In the genomic region with DNA sequence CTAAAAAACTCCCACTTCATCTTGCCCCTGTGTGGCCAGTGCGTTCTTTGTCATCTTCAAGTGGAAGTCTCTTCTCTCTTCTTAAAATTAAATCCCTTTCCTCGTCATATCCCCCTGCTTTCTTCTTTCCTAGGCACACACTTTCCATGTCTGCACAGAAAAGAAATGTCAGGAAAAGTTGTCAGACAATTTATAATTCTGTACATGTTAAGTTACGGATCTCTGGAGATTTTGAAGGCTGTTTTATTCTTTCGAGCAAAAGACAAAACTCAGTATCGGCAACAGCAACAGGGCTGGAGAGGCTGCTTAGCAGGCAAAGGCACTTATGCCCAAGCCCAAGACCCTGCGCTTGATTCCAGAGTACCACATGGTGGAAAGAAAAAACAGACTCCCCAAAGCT, we compare ENCODE assay signal across 8 mouse cellular contexts.
A peak's percentile ranks its signal among the peaks of the same experiment; 100 is the strongest.
DNase-seq lines count a peak whose midpoint lies in the region; ATAC-seq and TF ChIP-seq lines count a peak whose summit lies in the region.

No protein-coding gene starts in this region.

- no peak for ATAC-seq in heart, embryonic 15.5 days (replicated peaks; ENCODE audit: insufficient number of reproducible peaks, insufficient read depth, low FRiP score, low read depth)
- no peak; the same call in 1 of the 2 replicates for ATAC-seq in embryonic facial prominence, embryonic 12.5 days (ENCODE audit: insufficient number of reproducible peaks, insufficient read depth, low FRiP score, low TSS enrichment)
- 0 out of 2 replicates have a peak, but pooled peaks have one; percentile 8 for ATAC-seq in hindbrain, postnatal 0 days
- no peak for ATAC-seq in midbrain, embryonic 14.5 days (ENCODE audit: low FRiP score, low TSS enrichment)
- ATAC-seq in inflammation-experienced regulatory T-cells, adult 6 months, result no peak

- H3K4me1 ChIP-seq in heart, embryonic 15.5 days (replicated peaks), result peaks cover 16% of the 10 kb centered on the region
- peaks cover 8% of the 10 kb centered on the region; the same call in 1 of the 2 replicates for H3K4me1 ChIP-seq in embryonic facial prominence, embryonic 12.5 days
- 0 out of 2 replicates have a peak, but pooled peaks cover 3% of the 10 kb centered on the region for H3K4me1 ChIP-seq in hindbrain, postnatal 0 days (ENCODE audit: insufficient read depth, low read length)
- peaks cover 15% of the 10 kb centered on the region for H3K4me1 ChIP-seq in midbrain, embryonic 14.5 days (ENCODE audit: control insufficient read depth, insufficient read depth, low read length)

- no peaks in the 10 kb centered on the region for H3K9me3 ChIP-seq in heart, embryonic 15.5 days (replicated peaks)
- no peaks in the 10 kb centered on the region for H3K9me3 ChIP-seq in embryonic facial prominence, embryonic 12.5 days
- H3K9me3 ChIP-seq in hindbrain, postnatal 0 days (ENCODE audit: low read length), result no peaks in the 10 kb centered on the region
- no peaks in the 10 kb centered on the region for H3K9me3 ChIP-seq in midbrain, embryonic 14.5 days (ENCODE audit: control insufficient read depth, low read length)

- H3K36me3 ChIP-seq in heart, embryonic 15.5 days, result no peaks in the 10 kb centered on the region
- no peaks in the 10 kb centered on the region for H3K36me3 ChIP-seq in embryonic facial prominence, embryonic 12.5 days
- H3K36me3 ChIP-seq in hindbrain, postnatal 0 days (ENCODE audit: insufficient read depth, low read length), result no peaks in the 10 kb centered on the region
- no peaks in the 10 kb centered on the region for H3K36me3 ChIP-seq in midbrain, embryonic 14.5 days (ENCODE audit: control insufficient read depth, insufficient read depth, low read length)

- peak overlapping the region; percentile 85 for H3K4me2 ChIP-seq in heart, embryonic 15.5 days
- peak overlapping the region; percentile 87 for H3K4me2 ChIP-seq in embryonic facial prominence, embryonic 12.5 days (replicated peaks)
- peak overlapping the region; percentile 84 for H3K4me2 ChIP-seq in hindbrain, postnatal 0 days (ENCODE audit: low read depth, low read length)
- H3K4me2 ChIP-seq in midbrain, embryonic 14.5 days (ENCODE audit: low read length), result peak overlapping the region; percentile 90

- H3K27ac ChIP-seq in heart, embryonic 15.5 days, result no peak overlapping the region
- H3K27ac ChIP-seq in embryonic facial prominence, embryonic 12.5 days, result no peak overlapping the region
- H3K27ac ChIP-seq in hindbrain, postnatal 0 days, result peak overlapping the region; percentile 57; the same call in 1 of the 2 replicates
- peak overlapping the region; percentile 75 for H3K27ac ChIP-seq in midbrain, embryonic 14.5 days (replicated peaks; ENCODE audit: low read depth, low read length)

- peak overlapping the region; percentile 46 for H3K4me3 ChIP-seq in heart, embryonic 15.5 days
- no peak overlapping the region for H3K4me3 ChIP-seq in embryonic facial prominence, embryonic 12.5 days
- H3K4me3 ChIP-seq in hindbrain, postnatal 0 days (ENCODE audit: low read length), result peak overlapping the region; percentile 37
- H3K4me3 ChIP-seq in midbrain, embryonic 14.5 days (replicated peaks; ENCODE audit: low read depth, low read length), result peak overlapping the region; percentile 42; the same call in 1 of the 2 replicates

- DNase-seq in heart, adult 8-10 months (ENCODE audit: low spot score), result no peak
- DNase-seq in hindbrain, postnatal 0 days (ENCODE audit: low spot score), result no peak
- DNase-seq in midbrain, embryonic 14.5 days, result peak; percentile 41
- DNase-seq in adrenal gland, postnatal 25 days, result no peak
- DNase-seq in right cerebral cortex, postnatal 10 days (ENCODE audit: low spot score in 2 of 2), result no peak

- no peaks in the 10 kb centered on the region for H3K27me3 ChIP-seq in heart, embryonic 15.5 days
- peaks cover 8% of the 10 kb centered on the region for H3K27me3 ChIP-seq in embryonic facial prominence, embryonic 12.5 days
- H3K27me3 ChIP-seq in hindbrain, postnatal 0 days (ENCODE audit: insufficient read depth, low read length), result no peaks in the 10 kb centered on the region
- no peaks in the 10 kb centered on the region for H3K27me3 ChIP-seq in midbrain, embryonic 14.5 days (ENCODE audit: control insufficient read depth, insufficient read depth, low read length)

- no peak for TF ChIP-seq CTCF in hindbrain, postnatal 0 days (IDR thresholded peaks at IDR 0.05; ENCODE audit: low read depth)

- peak overlapping the region; percentile 46; the same call in 1 of the 2 replicates for H3K9ac ChIP-seq in heart, embryonic 15.5 days
- no peak overlapping the region for H3K9ac ChIP-seq in embryonic facial prominence, embryonic 12.5 days
- H3K9ac ChIP-seq in hindbrain, postnatal 0 days (replicated peaks; ENCODE audit: low read length), result peak overlapping the region; percentile 49; the same call in 1 of the 2 replicates
- H3K9ac ChIP-seq in midbrain, embryonic 14.5 days (replicated peaks; ENCODE audit: low read length), result peak overlapping the region; percentile 53; the same call in 1 of the 2 replicates

- WGBS in heart, embryonic 15.5 days, result 34% methylated on average over 6 of the region's 6 CpGs
- 22% methylated on average over 6 of the region's 6 CpGs for WGBS in embryonic facial prominence, embryonic 12.5 days
- 11% methylated on average over 6 of the region's 6 CpGs for WGBS in hindbrain, postnatal 0 days
- WGBS in midbrain, embryonic 14.5 days, result 13% methylated on average over 6 of the region's 6 CpGs

Comparison
In these comparisons a context has a peak if more than half of its experiments do, and no peak if none do; other contexts are left out.
1. H3K27ac ChIP-seq: peak in hindbrain, postnatal 0 days (single experiment) and midbrain, embryonic 14.5 days (single experiment); none in heart, embryonic 15.5 days (single experiment) and embryonic facial prominence, embryonic 12.5 days (single experiment).
2. Peak in every context shown above with its lines, with median percentiles within 50 percentile points of each other: H3K4me2 ChIP-seq.